Mouse (Mus musculus) thymus, adult 2 months (tissue): Measurements from ENCODE around the gene Fmnl2.

Source experiments
- CTCF ChIP-seq: fragments of 200-500 bp; IDR thresholded peaks from 2 replicates; pipeline ENCODE4 v1.5.1; 2012; ENCODE audit warnings: mild to moderate bottlenecking, control low read depth, low read length, moderate library complexity, borderline replicate concordance; ENCODE audit not compliant: control insufficient read depth, poor library complexity, insufficient read depth; ENCODE audit errors: extremely low read depth
- POLR2A ChIP-seq: fragments of 200-500 bp; IDR thresholded peaks from 2 replicates; pipeline ENCODE4 v1.6.1; 2012; ENCODE audit warnings: mild to moderate bottlenecking, low read length, control low read depth, moderate library complexity; ENCODE audit not compliant: control insufficient read depth, poor library complexity, insufficient read depth; ENCODE audit errors: extremely low read depth

DNA sequence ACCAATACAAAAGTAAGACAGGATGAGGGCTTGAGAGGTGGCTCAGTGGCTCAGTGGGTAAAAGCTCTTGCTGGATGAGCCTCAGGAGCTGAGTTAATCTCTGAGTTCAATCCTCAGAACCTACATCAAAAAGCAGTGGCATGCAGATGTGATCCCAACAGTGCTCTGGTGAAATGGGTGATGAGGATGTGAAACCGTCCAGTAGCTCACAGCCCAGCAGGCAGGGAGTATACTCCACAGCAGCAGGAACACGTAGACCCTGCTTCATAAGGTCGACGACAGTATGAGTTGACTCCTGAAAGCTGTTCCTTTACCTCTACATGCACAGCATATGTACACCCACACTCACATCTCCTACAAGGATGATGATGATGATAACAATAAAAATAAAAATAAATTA is 27.1 kb upstream of the Fmnl2 start:
- TF ChIP-seq CTCF: no peak
- no peak for TF ChIP-seq POLR2A
